Mouse (Mus musculus) ZHBTc4 (cell line): ENCODE results near the gene Cldn19.

ENCODE experiments used
- DNase-seq: peaks from one replicate; pipeline ENCODE4 v3.0.0-alpha.2; 2011; ENCODE audit warnings: low read depth, low spot score

Cldn19 gene

DNA sequence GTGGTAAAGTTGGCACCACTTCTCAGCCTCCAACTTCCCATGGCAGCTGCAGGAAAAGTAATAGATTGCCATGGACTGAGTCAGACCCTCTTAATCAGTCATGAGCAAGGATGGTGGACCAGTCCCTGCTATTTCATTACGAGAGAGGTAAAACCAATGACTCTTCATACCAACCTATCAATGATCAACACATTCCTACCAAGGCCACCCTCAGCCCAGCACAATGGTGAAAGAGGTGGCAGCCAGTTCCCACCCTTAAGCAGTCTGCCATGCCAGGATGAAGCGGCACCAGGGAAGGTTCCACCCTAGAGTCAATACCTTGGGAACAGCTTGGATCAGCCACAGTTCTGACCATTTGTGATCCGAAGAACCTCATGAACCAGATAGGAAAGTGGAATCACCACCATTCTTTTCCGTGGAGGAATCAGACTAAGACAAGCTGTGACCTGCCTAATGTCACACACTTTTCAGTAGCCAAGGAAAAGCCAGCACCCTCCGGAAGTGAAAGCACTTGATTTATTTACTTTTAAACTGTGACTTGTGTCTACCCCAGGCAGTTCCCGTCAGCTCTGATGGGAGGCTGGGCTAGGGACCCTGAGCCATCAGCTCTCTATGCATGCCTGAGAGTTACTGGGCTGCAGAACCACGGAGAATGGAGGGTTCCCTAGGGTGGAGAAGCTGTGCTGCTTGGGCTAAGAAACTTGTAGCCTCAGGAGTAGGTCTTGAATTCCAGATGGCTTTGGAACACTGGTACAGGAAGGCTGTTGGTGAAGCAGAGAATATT, 3.0 kb upstream of the Cldn19 start:
- no peak for DNase-seq

DNA sequence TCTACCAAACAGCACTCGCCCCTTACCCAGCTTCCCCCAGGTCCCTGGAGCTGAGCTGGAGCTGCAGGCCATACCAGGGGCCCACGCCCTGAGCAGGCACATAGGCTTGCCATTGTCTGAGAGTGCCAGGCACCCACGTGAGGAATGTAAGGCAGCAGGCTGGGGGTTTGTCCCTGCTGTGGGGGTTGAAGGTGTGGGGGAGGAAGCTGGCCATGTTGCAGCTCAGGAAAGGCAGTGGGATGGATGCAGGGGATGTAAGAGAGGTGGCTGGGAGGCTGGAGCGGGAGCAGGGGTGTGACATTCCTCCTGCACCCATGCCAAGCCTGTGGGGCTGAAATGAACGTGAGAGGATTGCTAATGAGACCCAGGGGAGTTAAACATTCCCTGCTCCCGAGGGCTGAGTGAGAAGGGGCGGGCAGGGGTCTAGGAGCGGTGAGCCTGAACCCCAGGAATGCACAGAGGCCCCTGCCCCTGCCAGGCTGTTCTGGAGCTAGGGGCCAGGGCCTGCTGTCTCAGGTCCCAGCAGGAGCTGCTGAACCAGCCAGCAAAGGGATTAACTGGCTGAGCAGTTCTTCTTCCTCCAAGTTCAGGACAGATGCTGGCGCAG, 1.1 kb upstream of the Cldn19 start:
- DNase-seq: no peak

DNA sequence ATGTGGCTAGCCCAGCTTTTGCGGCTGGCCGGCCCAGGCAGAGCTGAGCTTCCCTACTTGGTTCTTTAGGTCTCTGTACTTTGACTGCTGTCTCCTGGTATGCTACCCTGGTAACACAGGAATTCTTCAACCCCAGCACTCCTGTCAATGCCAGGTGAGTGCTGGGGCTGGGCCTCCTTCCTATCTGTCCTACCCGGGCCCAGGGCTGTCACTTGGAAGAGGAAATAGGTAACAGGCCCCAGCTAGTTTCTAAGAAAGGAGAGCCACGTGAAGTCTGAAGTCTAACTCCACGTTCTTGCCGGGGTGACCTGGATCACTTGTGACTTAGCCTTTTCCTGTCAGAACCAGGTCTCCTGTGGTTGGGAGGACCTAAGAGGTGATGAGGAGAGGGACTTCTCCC, 1.9 kb downstream of the Cldn19 start:
- DNase-seq: no peak

DNA sequence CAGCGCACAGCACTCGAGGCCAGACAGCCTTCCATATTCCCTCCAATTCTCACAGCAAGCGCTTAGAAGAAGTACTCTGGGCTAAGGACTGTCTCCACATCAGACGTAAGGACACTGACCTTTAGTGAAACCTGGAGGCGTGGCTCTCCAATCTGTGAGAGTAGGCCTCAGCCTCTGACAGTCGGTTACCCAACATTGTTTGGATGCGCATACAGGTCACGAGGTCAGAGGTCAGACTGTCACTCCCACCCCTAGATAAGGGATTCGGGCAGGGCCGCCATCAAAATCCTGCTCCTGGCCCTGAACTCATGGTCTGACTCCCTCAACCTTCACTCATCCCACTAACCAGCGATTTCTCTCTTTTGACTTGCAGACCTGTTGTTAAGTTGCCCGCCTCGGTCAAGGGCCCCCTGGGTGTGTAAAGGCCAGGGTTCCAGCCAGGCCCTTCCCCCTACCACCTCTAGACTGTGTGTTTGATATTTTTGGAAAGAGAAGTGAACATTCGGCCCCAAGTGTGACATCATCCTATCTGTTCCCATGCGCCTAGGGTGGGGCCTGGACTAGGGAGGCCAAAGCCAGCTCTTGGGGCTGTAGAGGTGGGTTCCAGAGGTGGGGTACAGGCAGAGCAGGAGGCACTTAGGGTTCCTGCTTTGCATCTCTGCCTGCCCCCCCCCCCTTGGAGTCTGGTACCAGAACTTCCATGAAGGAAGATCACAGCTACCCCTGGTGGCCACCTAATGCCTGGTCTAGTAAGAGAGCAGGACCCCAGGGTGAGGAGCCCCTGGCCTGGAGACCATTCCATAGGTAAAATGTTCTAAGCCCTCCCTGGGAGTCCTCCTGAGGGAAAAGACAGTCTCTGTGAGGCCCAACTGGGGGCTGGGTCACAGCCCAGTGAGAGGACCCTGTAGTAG, 4.4 kb downstream of the Cldn19 start:
- peak; percentile 76 for DNase-seq

DNA sequence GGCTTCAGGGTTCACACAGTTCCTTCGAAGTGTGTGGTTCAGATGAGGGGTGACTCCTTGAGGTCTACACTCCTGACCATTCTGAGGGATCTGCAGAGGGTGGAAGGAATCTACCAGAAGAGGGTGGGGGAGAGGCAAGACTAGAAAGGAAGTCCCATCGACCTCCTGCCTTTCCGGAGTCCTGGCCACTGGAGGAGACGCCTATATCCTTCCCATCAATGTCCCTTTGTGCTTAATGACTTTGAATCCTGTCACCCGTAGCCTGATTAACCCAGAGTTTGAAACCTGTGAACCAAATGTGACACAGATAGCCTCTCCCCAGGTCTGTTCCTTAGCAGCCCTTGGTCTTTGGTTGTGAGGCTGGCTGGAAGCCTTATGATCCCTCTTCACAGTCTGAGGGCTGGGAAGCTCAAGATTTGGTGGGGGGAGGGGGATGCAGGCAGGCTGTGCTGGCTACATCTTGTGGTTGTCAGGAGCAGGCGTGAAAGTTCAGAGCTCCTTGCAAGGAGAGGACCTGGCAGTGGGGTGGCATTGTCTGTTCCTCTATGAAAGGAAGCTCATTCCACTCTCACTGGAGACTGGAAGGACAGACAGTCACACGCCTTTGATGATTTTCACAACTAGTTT, 6.0 kb downstream of the Cldn19 start:
- peak; percentile 68 for DNase-seq

DNA sequence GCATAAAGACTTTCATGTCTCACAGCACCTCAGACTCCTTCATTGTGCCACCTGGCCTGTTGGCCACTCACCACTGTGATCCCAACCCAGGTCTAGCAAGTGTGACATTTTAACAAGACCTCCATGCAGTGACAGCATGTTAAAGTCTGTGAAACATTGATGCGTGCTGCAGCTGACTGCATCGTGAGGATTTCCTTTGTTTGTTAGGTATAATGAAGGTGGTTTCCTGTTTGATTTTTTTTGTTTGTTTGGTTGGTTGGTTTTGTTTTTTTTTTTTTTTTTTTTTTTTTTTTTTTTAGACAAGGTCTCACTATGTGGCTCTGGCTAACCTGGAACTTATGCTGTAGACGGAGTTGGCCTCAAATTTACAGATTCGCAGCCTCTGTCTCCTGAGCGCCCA, 7.3 kb downstream of the Cldn19 start:
- no peak for DNase-seq

DNA sequence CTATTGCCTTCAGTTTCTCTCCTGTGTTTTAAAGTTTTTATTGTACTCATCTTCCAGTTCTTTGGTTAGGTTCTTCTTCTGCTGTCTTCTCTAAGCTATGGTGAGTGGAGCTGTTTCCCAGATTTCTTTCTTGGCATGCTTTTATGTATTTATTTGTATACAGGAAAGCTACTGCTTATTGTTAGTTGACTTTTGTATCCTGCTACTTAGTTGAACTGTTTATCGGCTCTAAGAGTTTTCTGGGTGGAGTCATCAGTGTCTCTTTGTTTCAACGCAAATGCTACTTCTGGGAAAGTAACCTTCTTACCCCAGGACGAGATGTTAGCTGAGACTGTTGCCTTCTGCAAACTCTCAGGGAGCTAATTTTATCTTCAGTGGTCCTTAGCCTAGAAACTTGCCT, 8.2 kb downstream of the Cldn19 start:
- DNase-seq: no peak

DNA sequence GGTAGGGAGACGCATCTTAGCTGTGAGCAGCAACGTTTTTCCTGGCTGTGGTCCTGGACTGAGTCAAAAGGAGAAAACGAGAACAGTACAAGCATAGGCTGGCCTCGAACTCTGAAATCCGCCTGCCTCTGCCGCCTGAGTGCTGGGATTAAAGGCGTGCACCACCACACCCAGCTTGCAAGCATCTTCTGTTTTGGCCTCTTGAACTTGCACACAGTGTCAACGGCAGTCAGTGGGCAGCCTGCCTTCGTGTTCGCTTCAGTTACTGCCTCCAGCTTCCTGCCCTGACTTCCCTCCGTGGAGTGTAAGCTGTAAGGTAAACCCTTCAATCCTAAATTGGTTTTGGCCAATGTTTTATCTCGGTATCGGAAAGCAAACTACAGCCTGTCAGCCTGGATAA, 11.4 kb downstream of the Cldn19 start:
- DNase-seq: no peak

DNA sequence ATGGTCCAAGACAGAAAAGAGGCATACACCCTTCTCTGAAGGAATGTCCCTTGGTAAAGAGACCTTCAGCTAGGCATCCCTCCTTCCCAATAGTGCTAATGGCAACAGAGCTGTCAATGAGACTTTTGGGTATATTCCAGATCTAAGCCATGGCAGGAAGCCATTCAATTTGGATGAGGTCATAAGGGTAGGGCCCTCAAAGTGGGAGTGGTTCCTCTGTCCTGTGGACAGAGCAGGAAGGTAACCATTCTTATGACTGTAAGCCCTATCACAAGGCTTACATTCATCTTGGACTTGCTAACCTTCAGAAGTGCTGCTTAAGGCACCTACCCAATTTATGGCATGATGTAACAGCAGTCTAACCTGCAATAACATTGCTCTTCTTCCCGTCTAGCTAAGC, 19.4 kb downstream of the Cldn19 start:
- no peak for DNase-seq

DNA sequence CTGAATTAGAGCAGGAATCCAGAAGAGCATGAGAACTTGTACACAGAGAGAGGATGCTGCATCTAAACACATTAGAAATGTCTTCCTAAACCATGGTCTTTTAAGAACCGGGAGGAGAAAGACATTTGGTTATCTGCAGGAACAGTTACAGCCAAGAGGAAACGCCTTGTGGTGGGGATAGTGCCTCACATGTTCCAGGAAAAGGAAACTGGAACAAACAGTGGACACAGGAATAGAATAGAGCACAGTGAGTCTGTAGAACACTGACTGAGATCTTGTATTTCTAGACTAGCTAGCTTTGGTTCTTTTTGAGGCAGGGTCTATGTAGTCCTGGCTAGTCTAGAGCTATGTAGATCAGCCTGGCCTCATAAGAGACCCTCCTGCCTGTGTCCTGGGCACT, 20.0 kb downstream of the Cldn19 start:
- DNase-seq: no peak

DNA sequence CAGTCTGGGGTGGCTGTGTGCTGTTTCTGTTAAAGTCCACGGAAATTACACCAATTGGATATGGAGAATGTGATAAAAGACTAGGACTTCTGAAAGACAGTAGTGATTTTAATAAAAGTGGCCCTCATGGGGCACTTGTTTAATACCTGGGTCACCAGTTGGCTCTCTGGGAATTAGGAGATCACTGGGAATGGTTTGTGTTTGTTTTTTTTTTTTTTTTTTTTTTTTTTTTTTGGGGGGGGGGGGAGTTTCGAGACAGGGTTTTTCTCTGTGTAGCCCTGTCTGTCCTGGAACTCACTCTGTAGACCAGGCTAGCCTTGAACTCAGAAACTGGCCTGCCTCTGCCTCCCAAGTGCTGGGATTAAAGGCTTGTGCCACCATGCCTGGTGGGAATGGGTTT, 20.5 kb downstream of the Cldn19 start:
- no peak for DNase-seq

DNA sequence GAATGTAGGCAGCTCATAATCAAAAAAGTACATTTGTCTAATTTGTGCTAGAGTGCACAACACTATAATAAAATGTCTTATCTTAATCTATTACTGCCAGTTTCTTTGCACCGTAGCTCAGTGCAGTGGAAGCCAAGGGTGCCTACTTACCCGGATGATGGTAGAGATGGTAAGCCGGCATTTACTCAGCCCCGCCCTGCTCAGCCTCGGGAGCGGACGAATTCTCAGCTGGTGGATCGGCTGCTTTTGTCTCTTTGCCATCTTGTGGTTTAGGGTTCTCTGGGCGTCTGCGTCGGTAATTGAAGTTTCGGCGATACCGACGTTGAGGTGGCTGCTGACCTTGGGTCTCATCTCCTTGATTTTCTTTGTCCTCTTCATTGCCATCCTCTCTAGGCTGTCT, 23.6 kb downstream of the Cldn19 start:
- peak; percentile 62 for DNase-seq

DNA sequence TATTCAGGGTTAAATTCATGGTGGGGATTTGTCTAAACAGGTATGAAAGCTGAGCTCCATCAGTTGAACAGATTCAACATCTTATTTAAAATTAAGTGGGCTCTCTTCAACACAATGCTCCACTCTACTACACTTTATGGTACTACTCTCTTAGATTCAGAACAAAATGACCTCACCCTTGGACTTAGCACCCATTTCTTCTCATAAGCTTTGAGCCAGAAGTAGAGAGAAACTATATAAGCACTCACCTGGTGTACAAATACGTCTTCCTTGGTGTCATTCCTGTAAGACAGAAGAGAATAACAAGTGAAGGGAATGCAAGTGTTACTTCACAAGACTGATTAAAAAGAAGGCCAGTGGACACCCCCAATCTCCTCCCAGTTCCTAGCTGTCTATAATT, 29.6 kb downstream of the Cldn19 start:
- DNase-seq: no peak

DNA sequence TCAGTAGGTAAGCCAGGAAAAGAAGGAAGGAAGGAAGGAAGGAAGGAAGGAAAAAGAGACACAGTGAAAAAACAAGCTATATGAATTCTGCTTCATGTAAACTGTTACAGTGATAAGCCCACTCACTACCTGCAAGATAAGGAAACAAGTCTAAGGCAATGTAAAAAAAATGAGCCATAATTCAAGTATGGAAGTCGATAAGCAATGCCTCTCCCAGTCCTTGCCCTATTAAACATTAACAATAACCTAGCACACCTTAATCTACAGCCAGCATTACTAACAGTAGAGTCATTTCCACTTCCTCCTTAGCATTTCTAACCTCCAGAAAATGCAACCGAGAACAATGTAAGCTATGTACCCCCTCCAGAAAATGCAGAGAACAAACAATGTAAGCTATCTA, 30.1 kb downstream of the Cldn19 start:
- DNase-seq: no peak

DNA sequence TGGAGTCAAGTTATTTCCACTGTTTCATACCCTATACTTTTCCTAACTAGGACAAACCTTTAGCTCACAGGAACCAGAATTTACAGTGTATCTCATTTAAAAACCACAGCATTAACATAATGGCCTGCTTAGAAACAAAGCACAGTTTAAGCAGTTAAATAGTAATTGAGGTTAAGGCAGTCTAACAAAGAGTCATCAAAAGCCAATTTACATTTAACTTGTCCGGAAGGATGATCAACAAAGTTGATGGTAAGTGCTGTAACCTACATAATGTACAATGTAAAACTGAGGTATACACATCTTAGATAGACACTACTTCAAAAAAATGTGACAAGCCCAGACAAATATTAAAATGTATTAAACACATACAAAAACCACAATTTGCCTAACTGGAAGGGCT, 36.7 kb downstream of the Cldn19 start:
- DNase-seq: peak; percentile 51

DNA sequence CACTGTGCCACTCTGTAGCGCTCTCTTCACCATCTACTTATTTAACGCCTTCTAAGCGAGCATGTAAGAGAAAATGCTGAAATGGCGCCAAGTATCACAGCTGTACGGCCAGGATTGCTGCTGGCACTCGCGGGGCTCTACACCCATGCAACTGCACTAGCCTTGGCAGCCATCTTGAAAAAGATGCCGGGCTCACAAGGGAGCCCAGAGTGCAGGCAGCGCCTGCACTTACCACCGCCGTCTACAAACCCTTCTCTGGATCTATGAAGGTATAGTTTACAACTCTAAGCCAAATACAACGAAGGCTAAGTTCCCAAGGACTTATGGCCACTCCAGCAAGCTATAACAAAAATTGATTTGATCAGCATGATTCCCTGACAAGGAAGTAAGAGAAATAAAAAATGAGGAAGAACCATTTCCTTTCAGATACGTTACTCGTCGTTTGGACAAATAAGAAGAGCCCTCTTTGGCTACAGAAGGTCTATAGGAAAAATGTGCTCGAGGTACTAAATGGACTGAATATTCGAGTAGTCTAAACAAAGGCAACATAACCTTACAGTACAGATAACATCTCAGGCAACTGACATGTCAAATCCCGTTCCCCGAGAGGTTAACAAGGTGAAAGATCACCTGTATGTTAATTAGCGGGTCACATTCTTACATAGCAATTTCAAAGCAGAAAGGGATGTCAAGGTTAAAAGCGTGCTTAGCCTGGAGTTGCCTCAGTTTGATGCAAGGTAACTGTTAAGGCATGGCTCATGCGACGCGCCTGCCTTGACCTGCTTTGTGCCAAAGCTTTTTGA, 37.8 kb downstream of the Cldn19 start:
- peak; percentile 78 for DNase-seq

DNA sequence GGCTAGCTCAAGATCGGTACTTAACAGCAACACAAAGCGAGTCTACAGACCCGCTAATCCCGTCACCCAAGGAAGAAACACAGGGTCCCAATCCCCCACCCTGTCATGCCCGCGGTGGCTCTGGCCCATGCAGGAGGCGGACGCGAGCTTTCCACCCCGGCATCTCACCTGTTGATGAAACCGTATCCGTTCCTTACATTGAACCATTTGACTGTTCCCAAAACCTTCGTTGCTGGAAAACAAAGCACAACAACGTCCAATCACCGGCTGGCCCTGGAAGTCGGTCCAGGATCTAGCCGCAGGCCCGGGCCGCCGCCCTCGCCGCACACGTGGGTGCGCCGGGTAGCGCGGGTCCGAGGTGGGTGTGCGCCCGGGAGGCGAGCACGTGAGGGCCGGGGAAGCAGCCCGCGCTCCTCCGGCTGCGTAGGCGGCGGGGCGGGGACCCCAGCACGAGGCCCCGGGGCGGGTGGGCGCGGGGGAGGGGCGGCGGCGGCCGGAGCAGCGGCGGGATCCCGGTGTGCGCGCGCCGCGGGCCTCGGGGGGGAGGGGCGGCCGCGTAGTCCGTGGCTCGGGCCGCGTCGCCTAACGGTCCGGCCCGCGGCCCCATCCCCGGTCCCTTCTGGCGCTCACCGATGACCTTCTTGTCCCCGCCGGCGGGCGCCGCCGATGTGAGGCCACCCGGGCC, 38.5 kb downstream of the Cldn19 start:
- peak; percentile 71 for DNase-seq

DNA sequence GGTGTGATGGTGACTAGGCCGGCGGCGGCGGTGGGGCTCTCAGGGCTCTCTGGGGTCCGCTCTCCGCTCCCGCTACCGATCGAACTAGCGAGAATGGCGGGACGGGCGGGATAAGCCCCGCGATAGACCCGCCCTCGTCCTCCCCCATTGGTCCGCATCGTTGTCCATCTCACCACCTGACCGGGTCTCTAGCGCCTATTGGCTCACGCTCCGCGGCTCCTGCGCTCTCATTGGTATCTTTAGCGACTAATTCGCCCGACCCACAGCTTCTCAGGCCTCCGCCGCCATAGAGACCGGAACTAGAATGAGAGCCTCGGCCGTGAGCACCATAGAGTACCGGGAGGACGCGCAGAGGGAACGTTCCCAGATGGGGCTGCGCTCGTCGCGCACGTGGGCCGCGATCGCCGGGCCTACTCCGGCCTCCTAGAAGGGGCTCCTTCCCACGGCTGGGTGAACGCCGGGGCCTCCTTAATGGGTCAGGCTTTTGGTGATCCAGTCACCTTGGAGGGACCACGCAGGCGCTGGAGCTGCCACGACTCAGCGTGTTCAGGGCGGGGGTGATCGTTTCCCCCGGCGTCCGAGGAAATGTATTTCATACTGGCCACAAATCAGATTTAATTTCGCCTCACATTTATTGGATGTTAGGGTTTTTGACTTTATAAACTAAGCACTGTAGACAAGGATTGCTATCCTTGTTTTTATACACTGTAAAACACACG, 39.4 kb downstream of the Cldn19 start, which contains the start of gene Ybx1:
TSS of gene Ybx1 (minus strand) at position 190 of the 719 bp plus-strand sequence.
- peak; percentile 99 for DNase-seq

DNA sequence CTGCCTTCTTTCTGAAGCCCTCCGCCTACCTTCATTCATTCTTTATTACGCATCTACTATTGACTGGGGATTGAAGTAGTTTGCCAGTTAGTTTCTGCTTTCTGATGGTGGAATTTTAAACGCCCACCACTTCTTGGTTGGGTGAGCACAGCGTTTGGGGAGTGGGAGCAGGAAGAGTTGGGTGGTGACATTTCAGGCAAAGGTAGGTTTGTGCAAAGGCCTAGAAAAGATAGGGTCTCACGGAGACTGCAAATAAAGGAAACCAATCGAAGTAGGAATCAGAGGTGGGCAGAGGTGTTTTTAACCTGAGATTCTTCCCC, 39.9 kb downstream of the Cldn19 start:
- no peak for DNase-seq

DNA sequence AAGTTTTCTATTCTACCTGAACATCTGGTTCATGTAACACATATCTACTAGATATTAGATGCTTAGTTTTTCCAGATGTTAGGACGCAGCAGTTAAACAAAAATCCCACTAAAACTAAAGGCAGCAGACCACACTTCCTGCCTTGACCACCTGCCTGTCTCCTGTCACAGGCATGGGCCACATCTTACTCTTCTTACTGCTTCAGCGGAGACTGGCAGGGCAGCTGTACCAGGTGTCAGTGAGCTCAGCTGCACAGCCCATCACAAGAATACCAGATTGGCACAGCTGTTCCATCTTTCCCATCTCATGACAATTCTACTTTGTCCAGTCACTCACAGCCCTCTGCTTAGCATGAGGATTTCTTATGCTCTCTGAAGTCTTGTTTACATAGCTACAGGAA, 42.1 kb downstream of the Cldn19 start:
- DNase-seq: no peak
